Mouse (Mus musculus) forebrain, embryonic 15.5 days (tissue): ENCODE measurements around the gene Plekhm1. TPM values are rescaled to one million over a fixed set of nuclear protein-coding genes. Genes with fewer than 3 reads are reported as not detected.
"Not testable (repeated sequence)": the region's sequence is repeated elsewhere in the genome, so short reads cannot be mapped to it uniquely, and the experiment has no call there.

ENCODE experiments used
- ATAC-seq: fragments of 200-750 bp; cut with Nextera tagmentation; replicated peaks from 2 replicates; pipeline ENCODE4 v1.8.0; 2017; ENCODE audit warnings: mild to moderate bottlenecking, moderate TSS enrichment, moderate library complexity
- H3K27ac ChIP-seq: fragments of 300-500 bp; sonication (generic); replicated peaks from 2 replicates; pipeline ENCODE4 v1.5.1; 2015; ENCODE audit warnings: mild to moderate bottlenecking, inconsistent platforms
- H3K27me3 ChIP-seq: fragments of 300-500 bp; sonication (generic); 2 replicates; pipeline ENCODE4 v1.6.1; 2015; ENCODE audit warnings: inconsistent platforms
- H3K36me3 ChIP-seq: fragments of 300-500 bp; sonication (generic); 2 replicates; pipeline ENCODE4 v1.6.1; 2015; ENCODE audit warnings: mild to moderate bottlenecking, inconsistent platforms
- H3K4me1 ChIP-seq: fragments of 300-500 bp; sonication (generic); 2 replicates; pipeline ENCODE4 v1.6.1; 2015; ENCODE audit warnings: inconsistent platforms
- H3K4me2 ChIP-seq: fragments of 300-500 bp; sonication (generic); replicated peaks from 2 replicates; pipeline ENCODE4 v1.6.1; 2015; ENCODE audit warnings: mild to moderate bottlenecking, inconsistent platforms
- H3K4me3 ChIP-seq: fragments of 300-500 bp; sonication (generic); 2 replicates; pipeline ENCODE4 v1.5.1; 2015; ENCODE audit warnings: mild to moderate bottlenecking, inconsistent platforms
- H3K9ac ChIP-seq: fragments of 300-500 bp; sonication (generic); replicated peaks from 2 replicates; pipeline ENCODE4 v1.6.1; 2015; ENCODE audit warnings: mild to moderate bottlenecking, inconsistent platforms
- H3K9me3 ChIP-seq: fragments of 300-500 bp; sonication (generic); 2 replicates; pipeline ENCODE4 v1.6.1; 2016; ENCODE audit warnings: inconsistent platforms
- WGBS: fragments of 180-500 bp; shearing (Covaris S2); methylation state at CpG from one replicate; pipeline ENCODE4 v1.1.7; 2015; ENCODE audit warnings: mixed read lengths; 5-methylcytosine and 5-hydroxymethylcytosine counted together
- polyA plus RNA-seq: library from polyadenylated mRNA; unstranded; fragments of >200 nt; fragmentation: Nextera tagmentation; extraction: Ambion mirVana; gene quantifications from 2 replicates; pipeline ENCODE4 v1.2.1, GENCODE M21; 2015

The Plekhm1 gene
- 8.8 and 8.9 TPM in 2 replicates for polyA plus RNA-seq

DNA sequence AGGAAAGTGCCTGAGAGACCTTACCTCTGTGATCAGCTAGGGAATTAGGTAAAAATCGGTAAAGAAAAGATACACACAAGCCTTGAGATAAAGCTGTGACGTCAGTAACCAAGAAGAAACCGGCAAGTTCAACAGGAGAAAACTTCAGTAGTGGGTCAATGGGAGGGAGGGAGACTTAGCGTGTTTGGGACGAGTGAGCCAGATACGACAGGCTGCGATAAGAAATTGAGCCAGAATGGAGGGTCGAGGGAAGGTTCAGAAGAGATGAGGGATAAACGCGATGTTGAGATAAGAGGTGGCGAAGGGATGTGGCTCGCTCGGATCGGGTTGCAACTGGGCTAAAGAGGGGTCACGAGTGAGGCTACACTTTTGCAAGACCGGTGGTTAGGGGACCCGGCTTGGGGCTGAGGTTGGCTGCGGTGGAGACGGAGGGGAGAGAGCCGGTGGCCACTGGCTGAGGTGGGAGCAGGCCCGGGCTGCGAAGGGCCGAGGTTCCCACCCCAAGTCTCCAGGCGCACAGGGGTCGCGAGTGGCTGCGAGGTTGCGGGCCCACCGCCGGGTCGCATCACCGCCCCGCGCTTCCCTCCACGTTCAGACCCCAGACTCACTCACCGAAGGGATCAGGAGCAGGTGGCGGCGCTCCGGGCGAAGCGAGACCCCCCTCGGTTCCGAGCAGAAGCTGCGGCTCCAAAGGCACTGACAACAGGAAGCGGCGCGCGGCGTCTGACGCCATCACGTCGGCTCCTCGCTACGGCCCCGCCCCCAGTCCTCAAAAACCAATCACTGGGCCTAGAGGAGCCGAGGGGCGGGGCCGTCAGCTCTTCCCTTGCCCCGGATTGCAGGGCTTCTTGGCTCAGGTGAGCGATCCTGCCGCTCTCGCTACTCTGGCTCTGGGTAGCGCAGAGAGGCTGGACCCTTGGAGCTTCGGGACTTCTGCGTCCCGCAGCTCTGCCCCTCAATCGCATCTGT, at the start of gene Plekhm1:
Gene Plekhm1 (minus strand): TSS at position 707 of the 969 bp plus-strand sequence.
- H3K9me3 ChIP-seq = no peaks in the 10 kb centered on the region
- H3K36me3 ChIP-seq = no peaks in the 10 kb centered on the region
- peaks cover 25% of the 10 kb centered on the region for H3K4me1 ChIP-seq
- ATAC-seq = peak; percentile 99
- peak within 1 kb of the TSS; percentile 59 for H3K4me3 ChIP-seq
- H3K27me3 ChIP-seq = no peaks in the 10 kb centered on the region
- WGBS = under 1% methylated on average over 67 of the region's 67 CpGs
- peak within 1 kb of the TSS; percentile 71 for H3K9ac ChIP-seq
- peak within 1 kb of the TSS; percentile 58 for H3K4me2 ChIP-seq
- H3K27ac ChIP-seq = peak within 1 kb of the TSS; percentile 59

DNA sequence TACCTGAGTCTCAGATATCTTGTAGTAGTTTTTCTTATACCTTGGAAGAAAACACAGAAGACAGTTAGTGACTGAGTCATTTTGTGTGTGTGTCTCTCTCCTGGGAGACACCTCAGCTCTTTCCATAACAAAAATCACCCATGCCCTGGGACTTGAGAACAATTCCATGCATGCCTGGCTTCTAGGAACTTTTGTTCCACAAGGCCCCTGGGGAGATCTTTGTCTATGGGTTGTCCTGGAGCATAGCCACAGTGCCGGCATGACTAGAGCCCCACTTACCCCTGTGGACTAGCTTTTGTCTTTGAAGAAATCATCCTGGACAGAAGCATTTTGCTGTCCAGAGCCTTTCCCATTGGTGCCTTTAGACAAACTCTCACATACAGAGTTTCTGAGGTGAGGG, 38.6 kb upstream of the Plekhm1 start:
- 52% methylated on average over 1 of the region's 1 CpGs for WGBS

DNA sequence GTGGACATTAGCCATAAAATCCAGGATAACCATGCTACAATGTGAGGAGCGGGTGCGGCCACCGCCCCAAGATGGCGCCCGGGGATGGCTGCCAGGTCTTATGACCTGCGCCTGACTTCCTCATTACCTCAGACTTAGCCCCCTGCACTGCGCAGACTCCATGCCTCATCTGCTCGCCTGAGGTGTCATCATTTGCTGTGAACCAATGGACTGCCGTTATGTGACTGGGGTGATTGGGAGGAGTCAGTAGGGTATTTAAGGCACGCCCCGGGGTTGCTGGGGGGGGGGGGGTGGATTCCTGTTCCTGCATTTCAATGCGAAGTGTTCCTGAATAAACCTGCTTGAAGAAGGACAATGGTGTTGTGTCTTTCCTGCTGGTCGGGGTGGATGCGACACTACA, 37.2 kb upstream of the Plekhm1 start:
- H3K4me2 ChIP-seq, H3K9me3 ChIP-seq, H3K4me1 ChIP-seq, H3K4me3 ChIP-seq, H3K36me3 ChIP-seq, H3K9ac ChIP-seq, H3K27me3 ChIP-seq, ATAC-seq, H3K27ac ChIP-seq: not testable (repeated sequence)
- WGBS = 91% methylated on average over 14 of the region's 14 CpGs

More for the DNA sequence above, 38.6 kb upstream of the Plekhm1 start:
- not testable (repeated sequence) for H3K36me3 ChIP-seq, H3K27me3 ChIP-seq, H3K9me3 ChIP-seq, H3K4me1 ChIP-seq, H3K4me3 ChIP-seq, H3K4me2 ChIP-seq, H3K9ac ChIP-seq, ATAC-seq, H3K27ac ChIP-seq

DNA sequence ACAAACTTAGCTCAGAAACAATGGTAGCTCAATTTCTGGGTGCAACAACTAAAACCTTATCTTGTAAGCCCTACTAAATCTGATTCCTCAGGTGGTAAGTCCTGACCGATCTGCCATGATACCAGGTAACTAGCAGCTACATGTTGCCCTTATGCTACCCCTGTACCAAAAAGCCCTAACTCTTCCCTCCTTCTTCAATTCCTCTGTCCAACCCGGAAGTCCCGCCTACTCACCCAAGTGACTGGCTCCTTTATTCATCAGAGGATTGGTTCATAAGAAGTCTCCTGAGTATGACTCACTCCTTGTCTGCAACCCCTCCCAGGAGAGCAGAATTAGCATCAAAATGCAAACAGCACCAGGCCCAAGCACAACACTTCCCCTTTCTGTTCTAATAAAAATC, 31.2 kb upstream of the Plekhm1 start:
- no peak overlapping the region for H3K9ac ChIP-seq
- H3K36me3 ChIP-seq = no peaks in the 10 kb centered on the region
- no peaks in the 10 kb centered on the region for H3K27me3 ChIP-seq
- H3K27ac ChIP-seq = no peak overlapping the region
- no peaks in the 10 kb centered on the region for H3K9me3 ChIP-seq
- no peaks in the 10 kb centered on the region for H3K4me1 ChIP-seq
- H3K4me2 ChIP-seq = no peak overlapping the region
- no peak overlapping the region for H3K4me3 ChIP-seq
- 92% methylated on average over 3 of the region's 3 CpGs for WGBS
- no peak for ATAC-seq

DNA sequence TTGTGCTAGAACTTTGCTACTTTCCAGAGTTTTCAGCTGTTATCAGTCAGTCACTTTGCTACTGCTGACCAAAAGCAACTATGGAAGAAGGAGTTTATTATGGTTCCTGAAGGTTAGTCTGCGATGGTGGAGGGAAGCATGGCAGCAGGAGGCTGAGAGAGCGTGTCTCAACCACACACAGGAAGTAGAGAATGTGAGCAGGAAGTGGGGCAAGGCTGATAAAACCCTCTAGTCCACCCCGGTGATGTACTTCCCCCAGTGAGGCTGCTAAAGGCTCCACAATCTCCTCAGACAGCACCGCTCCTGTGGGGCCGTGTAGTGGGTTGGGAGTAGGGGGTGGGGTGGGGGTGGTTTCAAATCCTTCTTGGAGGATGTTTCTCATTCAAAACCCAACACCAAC, 23.8 kb upstream of the Plekhm1 start:
- Histone ChIP-seq H3K4me2 (no peak overlapping the region), H3K9ac (no peak overlapping the region), H3K9me3 (no peaks in the 10 kb centered on the region), H3K36me3 (no peaks in the 10 kb centered on the region), H3K27me3 (no peaks in the 10 kb centered on the region), H3K4me3 (no peak overlapping the region), H3K4me1 (no peaks in the 10 kb centered on the region), H3K27ac (no peak overlapping the region)
- WGBS = 94% methylated on average over 5 of the region's 5 CpGs
- no peak for ATAC-seq

DNA sequence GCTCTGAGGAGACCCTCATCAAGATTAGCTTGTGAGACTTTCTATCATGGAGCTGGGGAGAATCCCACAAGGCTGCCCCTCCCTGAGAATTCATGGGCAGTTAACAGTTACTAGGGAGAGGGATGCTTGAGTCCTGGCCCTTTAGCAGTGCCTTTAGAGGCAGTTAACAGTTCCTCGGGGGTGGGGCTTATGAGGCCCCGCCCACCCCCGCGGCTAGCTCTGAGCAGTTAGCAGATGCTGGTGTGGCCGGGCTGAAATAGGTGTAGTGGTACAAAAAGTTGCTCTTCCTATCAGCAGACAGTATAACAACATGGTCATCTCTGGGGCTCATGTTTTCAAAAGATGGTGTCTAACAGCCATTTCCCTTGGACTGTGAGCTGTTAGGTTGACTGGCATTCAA, 12.5 kb upstream of the Plekhm1 start:
- Histone ChIP-seq H3K4me1 (no peaks in the 10 kb centered on the region), H3K9ac (no peak overlapping the region), H3K9me3 (no peaks in the 10 kb centered on the region), H3K4me2 (no peak overlapping the region), H3K27ac (no peak overlapping the region), H3K36me3 (no peaks in the 10 kb centered on the region), H3K27me3 (no peaks in the 10 kb centered on the region), H3K4me3 (no peak overlapping the region)
- WGBS = 47% methylated on average over 5 of the region's 5 CpGs
- no peak for ATAC-seq

DNA sequence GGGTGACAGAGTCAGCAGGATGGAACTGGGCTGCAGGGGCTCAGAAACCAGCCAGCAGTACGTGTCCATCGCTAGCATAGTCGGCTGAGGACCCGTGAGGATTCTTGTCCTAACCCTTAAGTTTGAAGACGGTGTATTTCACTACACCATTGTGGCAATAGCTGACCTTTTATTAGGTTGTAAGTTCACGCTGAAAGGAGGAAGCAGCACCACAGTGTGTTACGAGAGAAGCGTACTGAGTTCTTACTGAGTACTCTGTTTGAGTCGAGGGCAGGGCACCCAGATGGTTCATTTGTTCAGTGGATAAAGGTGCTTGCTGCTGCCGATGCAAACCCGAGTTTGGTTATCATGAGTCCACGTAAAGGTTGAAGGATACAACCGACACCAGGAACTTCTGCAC, 7.2 kb upstream of the Plekhm1 start:
- Histone ChIP-seq H3K4me2 (no peak overlapping the region), H3K27ac (no peak overlapping the region), H3K4me1 (no peaks in the 10 kb centered on the region), H3K36me3 (no peaks in the 10 kb centered on the region), H3K27me3 (no peaks in the 10 kb centered on the region), H3K9ac (no peak overlapping the region), H3K9me3 (no peaks in the 10 kb centered on the region), H3K4me3 (no peak overlapping the region)
- 89% methylated on average over 13 of the region's 13 CpGs for WGBS
- ATAC-seq = no peak

DNA sequence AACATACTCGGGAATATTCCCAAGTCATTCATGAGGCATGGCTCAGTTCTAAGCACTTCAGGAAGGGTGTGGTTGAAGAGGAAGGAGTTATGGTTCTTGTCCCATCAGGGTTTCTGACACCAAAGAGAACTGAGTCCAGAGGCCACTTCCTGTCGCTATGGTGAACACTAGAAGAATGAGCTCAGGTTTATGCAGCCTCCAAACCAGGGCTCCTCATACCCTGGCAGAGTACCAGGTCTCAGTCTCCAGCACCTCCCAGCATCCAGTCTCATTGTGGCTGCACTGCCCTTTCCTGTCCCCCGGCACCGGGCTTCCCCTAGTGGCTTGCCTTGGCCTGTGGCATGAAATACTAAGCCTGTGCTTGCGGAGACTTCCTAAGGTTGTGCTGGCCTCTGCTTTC, 6.7 kb upstream of the Plekhm1 start:
- WGBS = 78% methylated on average over 5 of the region's 5 CpGs
- Histone ChIP-seq H3K27ac (no peak overlapping the region), H3K27me3 (no peaks in the 10 kb centered on the region), H3K4me2 (no peak overlapping the region), H3K9ac (no peak overlapping the region), H3K9me3 (no peaks in the 10 kb centered on the region), H3K36me3 (no peaks in the 10 kb centered on the region), H3K4me3 (no peak overlapping the region), H3K4me1 (no peaks in the 10 kb centered on the region)
- no peak for ATAC-seq

DNA sequence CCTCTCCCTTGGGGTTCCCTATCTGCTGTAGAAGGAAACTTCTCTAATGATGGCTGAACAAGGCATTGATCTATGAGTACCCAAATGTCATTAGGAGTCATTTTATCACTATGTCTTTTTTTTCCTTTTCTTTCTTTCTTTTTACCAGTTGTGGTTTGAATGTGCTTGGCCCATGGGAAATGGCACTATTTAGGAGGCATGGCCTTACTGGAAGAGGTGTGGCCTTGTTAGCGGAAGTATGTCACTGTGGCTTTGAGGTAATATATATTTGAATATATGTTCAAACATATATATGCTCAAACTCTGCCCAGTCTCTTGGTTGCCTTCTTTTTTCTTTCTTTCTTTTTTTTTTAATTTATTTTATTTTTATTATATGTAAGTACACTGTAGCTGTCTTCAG, 1.0 kb upstream of the Plekhm1 start:
- Histone ChIP-seq H3K4me2 (peak overlapping the region; percentile 58), H3K4me3 (no peak overlapping the region; the same call in 1 of the 2 replicates), H3K36me3 (no peaks in the 10 kb centered on the region), H3K9me3 (no peaks in the 10 kb centered on the region), H3K9ac (no peak overlapping the region; the same call in 1 of the 2 replicates), H3K4me1 (peaks cover 20% of the 10 kb centered on the region), H3K27ac (no peak overlapping the region), H3K27me3 (no peaks in the 10 kb centered on the region)
- WGBS = 90% methylated on average over 1 of the region's 1 CpGs
- ATAC-seq = no peak

DNA sequence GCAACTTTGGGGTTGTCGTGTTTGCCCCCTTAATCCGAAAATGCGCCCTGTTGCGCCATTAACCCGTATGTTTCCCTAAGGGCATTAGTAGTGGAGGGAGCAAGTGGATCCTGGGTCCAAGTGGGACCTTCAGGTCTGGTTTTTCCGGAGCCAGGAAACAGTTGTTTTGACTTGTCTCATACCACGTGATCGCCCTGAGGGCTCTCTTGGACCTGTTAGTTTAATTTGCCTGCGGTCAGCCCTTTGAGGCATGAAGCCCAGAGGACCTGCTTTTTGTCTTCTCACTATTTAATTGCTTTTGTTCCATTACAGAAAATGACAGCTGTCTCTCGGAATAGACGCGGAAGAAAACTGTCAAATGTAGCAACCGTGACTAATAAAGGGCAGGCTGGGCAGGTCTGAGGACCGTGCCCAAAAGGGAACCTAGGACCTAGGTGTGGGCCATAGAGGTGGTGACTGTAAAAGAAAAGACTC, 500 bp upstream of the Plekhm1 start:
- Histone ChIP-seq H3K4me1 (peaks cover 20% of the 10 kb centered on the region), H3K27ac (peak overlapping the region; percentile 59; the same call in 1 of the 2 replicates), H3K27me3 (no peaks in the 10 kb centered on the region), H3K36me3 (no peaks in the 10 kb centered on the region), H3K9me3 (no peaks in the 10 kb centered on the region), H3K4me3 (peak overlapping the region; percentile 59), H3K4me2 (peak overlapping the region; percentile 58), H3K9ac (peak overlapping the region; percentile 53)
- ATAC-seq = peak; percentile 44; the same call in 1 of the 2 replicates
- WGBS = 1% methylated on average over 14 of the region's 14 CpGs

DNA sequence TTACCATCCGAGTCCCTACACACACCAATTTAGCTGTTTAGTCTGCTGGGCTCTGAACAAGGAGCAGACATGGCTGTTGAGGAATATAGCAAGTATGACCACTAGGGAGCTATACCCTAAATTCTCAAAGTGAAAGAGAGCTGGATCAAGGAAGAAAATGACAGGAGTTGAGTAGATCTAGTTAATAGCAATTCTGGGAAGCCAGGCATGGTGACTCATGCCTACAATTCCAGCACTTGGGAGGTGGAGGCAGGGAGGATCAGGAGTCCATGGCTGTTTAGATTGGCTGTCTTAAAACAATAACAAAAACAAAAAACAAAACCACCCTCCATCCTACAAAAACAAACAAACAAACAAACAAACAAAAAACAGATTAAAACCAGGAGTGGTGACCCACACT, 1.2 kb downstream of the Plekhm1 start:
- H3K4me1 ChIP-seq = peaks cover 25% of the 10 kb centered on the region
- WGBS = 88% methylated on average over 1 of the region's 1 CpGs
- no peaks in the 10 kb centered on the region for H3K36me3 ChIP-seq
- ATAC-seq = no peak
- H3K9me3 ChIP-seq = no peaks in the 10 kb centered on the region
- peak overlapping the region; percentile 59 for H3K4me3 ChIP-seq
- no peak overlapping the region for H3K27ac ChIP-seq
- H3K4me2 ChIP-seq = peak overlapping the region; percentile 58
- no peaks in the 10 kb centered on the region for H3K27me3 ChIP-seq
- H3K9ac ChIP-seq = no peak overlapping the region

DNA sequence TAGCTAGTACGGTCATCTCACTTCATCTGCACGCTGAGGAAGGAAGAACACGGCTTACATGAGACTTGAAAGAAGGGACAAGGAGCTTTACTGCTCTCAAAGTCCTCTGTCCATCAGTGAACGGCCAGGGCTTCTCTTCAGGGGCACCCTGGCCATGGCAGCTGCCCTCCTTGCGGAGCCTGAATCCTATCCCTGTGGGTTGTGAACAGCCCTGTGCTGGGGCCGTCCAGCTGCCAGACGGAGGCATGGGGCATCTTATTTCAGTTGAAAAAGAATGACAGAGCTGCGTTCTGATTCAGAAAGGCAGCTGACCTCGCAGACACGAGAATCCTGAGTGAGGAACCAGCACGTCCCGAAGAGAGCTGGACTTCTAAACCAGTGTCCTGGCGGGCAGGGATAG, 3.6 kb downstream of the Plekhm1 start:
- Histone ChIP-seq H3K27ac (no peak overlapping the region), H3K9ac (no peak overlapping the region), H3K4me1 (peaks cover 25% of the 10 kb centered on the region), H3K4me3 (no peak overlapping the region), H3K4me2 (no peak overlapping the region), H3K36me3 (0 out of 2 replicates have a peak, but pooled peaks cover under 1% of the 10 kb centered on the region), H3K9me3 (no peaks in the 10 kb centered on the region), H3K27me3 (no peaks in the 10 kb centered on the region)
- ATAC-seq = no peak
- 91% methylated on average over 13 of the region's 13 CpGs for WGBS
